9 mouse cellular contexts compared by ENCODE assay signal in the genomic region with DNA sequence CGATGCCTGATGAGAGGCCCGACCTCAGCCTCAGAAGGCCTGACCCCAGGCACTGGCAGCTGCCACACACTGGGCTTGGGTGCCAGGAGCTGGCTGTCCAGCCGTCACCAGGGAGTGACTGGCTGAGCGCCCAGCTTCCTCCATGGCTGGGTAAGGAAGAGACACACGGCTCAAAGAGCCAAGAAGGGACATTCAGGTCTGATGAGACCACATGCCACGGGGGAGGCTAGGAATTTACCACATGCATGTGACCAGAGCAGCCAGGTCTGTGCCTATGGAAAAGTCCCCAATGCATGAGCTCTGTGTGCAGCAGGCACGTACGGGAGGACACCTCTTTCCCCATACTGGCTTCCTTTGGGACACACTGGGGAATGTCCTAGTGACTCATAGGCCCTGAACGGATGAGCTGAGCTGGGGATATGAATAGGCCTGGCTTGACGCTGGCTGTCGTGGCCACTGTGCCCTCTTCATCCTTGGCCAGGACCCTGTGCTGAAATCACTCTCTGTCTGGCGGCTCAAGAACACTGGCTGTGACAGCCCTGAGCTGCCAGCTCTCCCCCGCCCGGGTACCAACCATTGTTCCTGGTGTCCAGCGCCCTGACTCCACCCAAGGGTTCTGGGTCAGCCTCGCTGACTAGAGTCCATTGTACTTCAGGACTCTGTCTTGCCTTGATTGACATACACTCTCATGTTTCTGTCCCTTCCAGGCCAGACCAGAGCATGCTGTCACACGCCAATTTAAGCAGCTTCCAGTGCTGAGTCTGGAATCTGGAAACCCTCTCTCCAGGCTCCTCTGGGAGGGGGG. TPM values are rescaled to one million over a fixed set of nuclear protein-coding genes. Genes with fewer than 3 reads are reported as not detected.
A peak's percentile ranks its signal among the peaks of the same experiment; 100 is the strongest.
DNase-seq lines count a peak whose midpoint lies in the region; ATAC-seq and TF ChIP-seq lines count a peak whose summit lies in the region.
"Had no signal": no experiment of that assay in that cellular context is flagged by ENCODE, and none has a peak within 500 bp of the region (broad histone marks: within the 10 kb centered on the region; RNA-seq: fewer than 3 reads in every experiment).

No protein-coding gene starts in this region.

- no peak overlapping the region for H3K9ac ChIP-seq in neural tube, embryonic 13.5 days
- H3K9ac ChIP-seq in heart, adult 2 months (ENCODE audit: low read depth, low read length): peak overlapping the region; percentile 6; the same call in 1 of the 2 replicates
- H3K9ac ChIP-seq: liver, embryonic 13.5 days had no signal

- TF ChIP-seq POLR2A in cerebellum, adult 2 months (IDR thresholded peaks at IDR 0.05; ENCODE audit: borderline replicate concordance, insufficient read depth, low read length): no peak
- TF ChIP-seq POLR2A in heart, adult 2 months (IDR thresholded peaks at IDR 0.05; ENCODE audit: insufficient read depth, low read depth, low read length): no peak

- no peaks in the 10 kb centered on the region for H3K9me3 ChIP-seq in neural tube, embryonic 13.5 days
- H3K9me3 ChIP-seq: liver, embryonic 13.5 days had no signal

- no peaks in the 10 kb centered on the region for H3K27me3 ChIP-seq in neural tube, embryonic 13.5 days
- H3K27me3 ChIP-seq in cerebellum, adult 2 months (ENCODE audit: control insufficient read depth, insufficient read depth, low read length): no peaks in the 10 kb centered on the region
- no peaks in the 10 kb centered on the region for H3K27me3 ChIP-seq in heart, adult 2 months (ENCODE audit: control insufficient read depth, insufficient read depth, low read length)
- H3K27me3 ChIP-seq: liver, embryonic 13.5 days had no signal

- ATAC-seq in neural tube, embryonic 13.5 days (ENCODE audit: low read depth): peak; percentile 56; the same call in 1 of the 2 replicates

- TF ChIP-seq EP300 in heart, adult 2 months (IDR thresholded peaks at IDR 0.05; ENCODE audit: insufficient read depth, low read depth, low read length): 0 out of 2 replicates have a peak, but pooled peaks have one; percentile 39

- no peak overlapping the region for H3K4me2 ChIP-seq in neural tube, embryonic 13.5 days
- H3K4me2 ChIP-seq: liver, embryonic 13.5 days had no signal

- no peak for DNase-seq in neural tube, embryonic 10.5 days (ENCODE audit: extremely low spot score, low spot score)
- DNase-seq in cerebellum, adult 2 months: peak; percentile 66 to 75
- DNase-seq in heart, adult 2 months: peak; percentile 70 to 84
- peak; percentile 25 for DNase-seq in kidney, adult 9 months
- DNase-seq in right cerebral cortex, postnatal 4 days: peak; percentile 58
- no peak for DNase-seq in spleen, postnatal 4 days (ENCODE audit: low spot score in 2 of 2)
- no peak for DNase-seq in embryo, embryonic 11 days
- DNase-seq: liver, embryonic 13.5 days had no signal

- H3K36me3 ChIP-seq in neural tube, embryonic 13.5 days: no peaks in the 10 kb centered on the region
- no peaks in the 10 kb centered on the region for H3K36me3 ChIP-seq in heart, adult 2 months (ENCODE audit: control insufficient read depth, insufficient read depth, low read length)
- H3K36me3 ChIP-seq: liver, embryonic 13.5 days had no signal

- no peak overlapping the region for H3K4me3 ChIP-seq in neural tube, embryonic 13.5 days
- H3K4me3 ChIP-seq in cerebellum, adult 2 months (replicated peaks; ENCODE audit: insufficient read depth, low read depth, low read length): no peak overlapping the region
- H3K4me3 ChIP-seq in heart, adult 2 months: no peak overlapping the region
- H3K4me3 ChIP-seq: liver, embryonic 13.5 days had no signal

- WGBS in neural tube, embryonic 13.5 days: 64% methylated on average over 17 of the region's 17 CpGs
- WGBS in cerebellum, adult 2 months: 15% methylated on average over 17 of the region's 17 CpGs
- 25% methylated on average over 17 of the region's 17 CpGs for WGBS in heart, adult 2 months

- intact Hi-C loops in heart, adult 2 months (cut with DNase I): no loop called here

- H3K27ac ChIP-seq in neural tube, embryonic 13.5 days (replicated peaks): no peak overlapping the region
- H3K27ac ChIP-seq in cerebellum, adult 2 months (ENCODE audit: insufficient read depth, low read length): no peak overlapping the region; the same call in 1 of the 2 replicates
- H3K27ac ChIP-seq in heart, adult 2 months: peak overlapping the region; percentile 80
- H3K27ac ChIP-seq: liver, embryonic 13.5 days had no signal

- peaks cover 11% of the 10 kb centered on the region for H3K4me1 ChIP-seq in neural tube, embryonic 13.5 days (replicated peaks)
- H3K4me1 ChIP-seq in cerebellum, adult 2 months (ENCODE audit: control insufficient read depth, insufficient read depth, low read length): peaks cover 15% of the 10 kb centered on the region
- H3K4me1 ChIP-seq in heart, adult 2 months (ENCODE audit: control insufficient read depth, insufficient read depth, low read length): peaks cover 13% of the 10 kb centered on the region; the same call in 1 of the 2 replicates
- H3K4me1 ChIP-seq: liver, embryonic 13.5 days had no signal

- H3K79me2 ChIP-seq in heart, adult 2 months (replicated peaks; ENCODE audit: control insufficient read depth, insufficient read depth, low read length): peaks cover 1% of the 10 kb centered on the region; the same call in 1 of the 2 replicates

- TF ChIP-seq CTCF in cerebellum, adult 2 months (IDR thresholded peaks at IDR 0.05; ENCODE audit: borderline replicate concordance, insufficient read depth, low read depth, low read length): no peak
- no peak for TF ChIP-seq CTCF in heart, adult 2 months (IDR thresholded peaks at IDR 0.05)

RNA-seq across cellular contexts. Expression of a gene that starts 9.3 kb away (rescaled TPM):
- 1.4 and 1.5 TPM in 2 replicates for polyA plus RNA-seq in neural tube, embryonic 13.5 days (2015; fragmentation: Nextera tagmentation; extraction: Ambion mirVana)
- 0.55 and 0.69 TPM in 2 replicates for polyA plus RNA-seq in cerebellum, adult 2 months (2012; rRNA removed)
- 100 to 1,000 TPM; 198 to 235 TPM for total RNA-seq in heart, adult 2 months (2021)
- polyA plus RNA-seq in heart, adult 2 months (2012; rRNA removed): 74.3 and 111 TPM in 2 replicates

Comparison
In these comparisons a context has a peak if more than half of its experiments do, and no peak if none do; other contexts are left out.
1. DNase-seq: peak in cerebellum, adult 2 months (2 of 2), heart, adult 2 months (2 of 2), kidney, adult 9 months (single experiment) and right cerebral cortex, postnatal 4 days (single experiment); none in neural tube, embryonic 10.5 days (single experiment), spleen, postnatal 4 days (0 of 2) and embryo, embryonic 11 days (single experiment).
2. RNA of a gene that starts 9.3 kb away (polyA plus RNA-seq): 74.3 to 111 TPM in heart, adult 2 months; 1.4 to 1.5 TPM in neural tube, embryonic 13.5 days and 0.55 to 0.69 TPM in cerebellum, adult 2 months; every median in the first group is over 10 times any median in the second.